Mouse (Mus musculus) neural tube, embryonic 11.5 days (tissue): ENCODE results near the gene Ptprn. TPM values are rescaled to one million over a fixed set of nuclear protein-coding genes. Genes with fewer than 3 reads are reported as not detected.

Source experiments
- microRNA-seq: library from miRNA; unstranded; fragments of <30 nt; microRNA quantifications from one replicate; pipeline ENCODE4, GENCODE M21; 2016
- polyA plus RNA-seq: library from polyadenylated mRNA; unstranded; fragments of >200 nt; fragmentation: Nextera tagmentation; extraction: Ambion mirVana; gene quantifications from 2 replicates; pipeline ENCODE4 v1.2.1, GENCODE M21; 2014

The Ptprn gene
- polyA plus RNA-seq, 1 experiment from 2014 or later, result 6.0 TPM

Small RNA genes lying within 50 kb of the gene (microRNA-seq; reads per million reads assigned to microRNA genes)
- gene Gm27943, result not detected

Other genes with a start within 250 kb of the Ptprn start
- gene Nhej1, start 139.3 kb downstream of the Ptprn start, polyA plus RNA-seq, result 12.1 and 13.9 TPM in 2 replicates
- not detected in 2 replicates for gene Slc23a3, start 130.6 kb downstream of the Ptprn start, polyA plus RNA-seq
- 53.5 and 58.4 TPM in 2 replicates for gene Cnppd1, start 121.8 kb downstream of the Ptprn start, polyA plus RNA-seq
- gene Retreg2, start 121.7 kb downstream of the Ptprn start, polyA plus RNA-seq, result 57.1 and 70.0 TPM in 2 replicates
- gene Zfand2b, start 95.9 kb downstream of the Ptprn start, polyA plus RNA-seq, result 31.7 and 38.3 TPM in 2 replicates
- gene Abcb6, start 84.1 kb downstream of the Ptprn start, polyA plus RNA-seq, result 30.4 and 30.6 TPM in 2 replicates
- 14.9 and 18.2 TPM in 2 replicates for gene Ankzf1, start 72.4 kb downstream of the Ptprn start, polyA plus RNA-seq
- gene Atg9a, start 72.3 kb downstream of the Ptprn start, polyA plus RNA-seq, result 21.8 and 27.0 TPM in 2 replicates
- 14.7 and 15.0 TPM in 2 replicates for gene Glb1l, start 53.7 kb downstream of the Ptprn start, polyA plus RNA-seq
- 114 and 131 TPM in 2 replicates for gene Stk16, start 53.7 kb downstream of the Ptprn start, polyA plus RNA-seq
- gene Tuba4a, start 44.6 kb downstream of the Ptprn start, polyA plus RNA-seq, result 17.6 and 18.0 TPM in 2 replicates
- not detected in 2 replicates for gene A630095N17Rik, start 32.4 kb downstream of the Ptprn start, polyA plus RNA-seq
- 20.5 and 21.9 TPM in 2 replicates for gene Dnajb2, start 28.1 kb downstream of the Ptprn start, polyA plus RNA-seq
- 30.9 and 35.0 TPM in 2 replicates for gene Resp18, start 13.9 kb upstream of the Ptprn start, polyA plus RNA-seq
- gene Dnpep, start 53.5 kb upstream of the Ptprn start, polyA plus RNA-seq, result 180 and 182 TPM in 2 replicates
- gene Des, start 95.8 kb upstream of the Ptprn start, polyA plus RNA-seq, result 15.8 and 18.0 TPM in 2 replicates
- gene Speg, start 110.8 kb upstream of the Ptprn start, polyA plus RNA-seq, result 15.5 and 19.1 TPM in 2 replicates
- 62.5 and 64.2 TPM in 2 replicates for gene Gmppa, start 171.4 kb upstream of the Ptprn start, polyA plus RNA-seq
- gene Asic4, start 185.9 kb upstream of the Ptprn start, polyA plus RNA-seq, result 2.3 and 2.9 TPM in 2 replicates
- 27.1 and 27.2 TPM in 2 replicates for gene Chpf, start 214.8 kb upstream of the Ptprn start, polyA plus RNA-seq
- 12.3 and 13.7 TPM in 2 replicates for gene Tmem198, start 215.0 kb upstream of the Ptprn start, polyA plus RNA-seq
- 44.8 and 48.3 TPM in 2 replicates for gene Obsl1, start 241.9 kb upstream of the Ptprn start, polyA plus RNA-seq
- gene Inha, start 242.6 kb upstream of the Ptprn start, polyA plus RNA-seq, result 2.3 and 2.6 TPM in 2 replicates